Mouse (Mus musculus): ENCODE measurements at regions not wholly inside any gene's neighbourhood (a gene's known extent, or its start where the extent isn't known, plus 50 kb on each side); places are given as distances from the start of the nearest gene placed in this dataset.

- WGBS, result 58% methylated on average over 4 of the region's 4 CpGs
- Histone ChIP-seq H3K36me3 (ENCODE audit: control insufficient read depth, insufficient read depth, low read length) (no peaks in the 10 kb centered on the region), H3K9ac (ENCODE audit: low read length) (no peak overlapping the region), H3K4me3 (ENCODE audit: low read length) (no peak overlapping the region), H3K9me3 (ENCODE audit: control insufficient read depth, low read length) (no peaks in the 10 kb centered on the region), H3K4me1 (replicated peaks; ENCODE audit: control insufficient read depth, insufficient read depth, low read length) (no peaks in the 10 kb centered on the region), H3K27ac (ENCODE audit: low read length) (no peak overlapping the region), H3K4me2 (ENCODE audit: low read depth, low read length) (no peak overlapping the region), H3K27me3 (ENCODE audit: control insufficient read depth, insufficient read depth, low read depth, low read length) (no peaks in the 10 kb centered on the region)
- no peak for ATAC-seq (ENCODE audit: low read depth)
These were observed 150.5 kb upstream of the Wdr11 start for GRCm38 (mm10) chr7:129441085-129441617.

- no peaks in the 10 kb centered on the region for H3K9me3 ChIP-seq (ENCODE audit: control insufficient read depth, low read length)
- no peak overlapping the region for H3K9ac ChIP-seq (ENCODE audit: low read length)
- 5% methylated on average over 3 of the region's 3 CpGs for WGBS
- H3K27me3 ChIP-seq (ENCODE audit: control insufficient read depth, insufficient read depth, low read depth, low read length), result no peaks in the 10 kb centered on the region
- no peaks in the 10 kb centered on the region for H3K4me1 ChIP-seq (replicated peaks; ENCODE audit: control insufficient read depth, insufficient read depth, low read length)
- ATAC-seq (ENCODE audit: low read depth), result no peak
- no peaks in the 10 kb centered on the region for H3K36me3 ChIP-seq (ENCODE audit: control insufficient read depth, insufficient read depth, low read length)
- no peak overlapping the region for H3K4me3 ChIP-seq (ENCODE audit: low read length)
- no peak overlapping the region for H3K4me2 ChIP-seq (ENCODE audit: low read depth, low read length)
- H3K27ac ChIP-seq (ENCODE audit: low read length), result no peak overlapping the region
These were observed 122.2 kb upstream of the Wdr11 start for GRCm38 (mm10) chr7:129469496-129469895.

- no peak for ATAC-seq (ENCODE audit: low read depth)
- Histone ChIP-seq H3K9ac (ENCODE audit: low read length) (no peak overlapping the region), H3K27ac (ENCODE audit: low read length) (no peak overlapping the region), H3K36me3 (ENCODE audit: control insufficient read depth, insufficient read depth, low read length) (no peaks in the 10 kb centered on the region), H3K27me3 (ENCODE audit: control insufficient read depth, insufficient read depth, low read depth, low read length) (no peaks in the 10 kb centered on the region), H3K9me3 (ENCODE audit: control insufficient read depth, low read length) (no peaks in the 10 kb centered on the region), H3K4me1 (replicated peaks; ENCODE audit: control insufficient read depth, insufficient read depth, low read length) (no peaks in the 10 kb centered on the region), H3K4me3 (ENCODE audit: low read length) (no peak overlapping the region), H3K4me2 (ENCODE audit: low read depth, low read length) (no peak overlapping the region)
- WGBS, result 72% methylated on average over 5 of the region's 5 CpGs
These were observed 107.9 kb upstream of the Wdr11 start for GRCm38 (mm10) chr7:129483736-129484135.

GRCm38 (mm10) chr7:129506894-129507293 lies 84.8 kb upstream of the Wdr11 start:
- no peaks in the 10 kb centered on the region for H3K36me3 ChIP-seq (ENCODE audit: control insufficient read depth, insufficient read depth, low read length)
- 29% methylated on average over 2 of the region's 2 CpGs for WGBS
- no peak for ATAC-seq (ENCODE audit: low read depth)
- no peaks in the 10 kb centered on the region for H3K9me3 ChIP-seq (ENCODE audit: control insufficient read depth, low read length)
- no peak overlapping the region for H3K27ac ChIP-seq (ENCODE audit: low read length)
- no peaks in the 10 kb centered on the region for H3K27me3 ChIP-seq (ENCODE audit: control insufficient read depth, insufficient read depth, low read depth, low read length)
- no peak overlapping the region for H3K4me3 ChIP-seq (ENCODE audit: low read length)
- no peaks in the 10 kb centered on the region for H3K4me1 ChIP-seq (replicated peaks; ENCODE audit: control insufficient read depth, insufficient read depth, low read length)
- H3K9ac ChIP-seq (ENCODE audit: low read length), result no peak overlapping the region
- H3K4me2 ChIP-seq (ENCODE audit: low read depth, low read length), result no peak overlapping the region

- Histone ChIP-seq H3K4me3 (ENCODE audit: low read length) (no peak overlapping the region), H3K27me3 (ENCODE audit: control insufficient read depth, insufficient read depth, low read depth, low read length) (no peaks in the 10 kb centered on the region), H3K4me2 (ENCODE audit: low read depth, low read length) (no peak overlapping the region), H3K36me3 (ENCODE audit: control insufficient read depth, insufficient read depth, low read length) (no peaks in the 10 kb centered on the region), H3K9me3 (ENCODE audit: control insufficient read depth, low read length) (no peaks in the 10 kb centered on the region), H3K4me1 (replicated peaks; ENCODE audit: control insufficient read depth, insufficient read depth, low read length) (no peaks in the 10 kb centered on the region), H3K27ac (ENCODE audit: low read length) (no peak overlapping the region), H3K9ac (ENCODE audit: low read length) (no peak overlapping the region)
- WGBS, result 28% methylated on average over 10 of the region's 10 CpGs
- ATAC-seq (ENCODE audit: low read depth), result no peak
These were observed 82.0 kb upstream of the Wdr11 start for GRCm38 (mm10) chr7:129509631-129510132.

GRCm38 (mm10) chr7:129514619-129515018 lies 77.0 kb upstream of the Wdr11 start:
- H3K4me2 ChIP-seq (ENCODE audit: low read depth, low read length), result no peak overlapping the region
- WGBS, result 14% methylated on average over 7 of the region's 7 CpGs
- no peak overlapping the region for H3K27ac ChIP-seq (ENCODE audit: low read length)

GRCm38 (mm10) chr7:129524369-129524915 lies 67.2 kb upstream of the Wdr11 start:
- no peak for ATAC-seq (ENCODE audit: low read depth)
- WGBS, result 82% methylated on average over 1 of the region's 1 CpGs

More at GRCm38 (mm10) chr7:129514619-129515018, 77.0 kb upstream of the Wdr11 start:
- Histone ChIP-seq H3K4me1 (replicated peaks; ENCODE audit: control insufficient read depth, insufficient read depth, low read length) (no peaks in the 10 kb centered on the region), H3K36me3 (ENCODE audit: control insufficient read depth, insufficient read depth, low read length) (no peaks in the 10 kb centered on the region), H3K4me3 (ENCODE audit: low read length) (no peak overlapping the region), H3K27me3 (ENCODE audit: control insufficient read depth, insufficient read depth, low read depth, low read length) (no peaks in the 10 kb centered on the region), H3K9me3 (ENCODE audit: control insufficient read depth, low read length) (no peaks in the 10 kb centered on the region), H3K9ac (ENCODE audit: low read length) (no peak overlapping the region)
- ATAC-seq (ENCODE audit: low read depth), result peak; percentile 49; the same call in 1 of the 2 replicates

GRCm38 (mm10) chr7:129525985-129526384 lies 65.7 kb upstream of the Wdr11 start:
- no peaks in the 10 kb centered on the region for H3K9me3 ChIP-seq (ENCODE audit: control insufficient read depth, low read length)
- no peak overlapping the region for H3K9ac ChIP-seq (ENCODE audit: low read length)
- WGBS, result 36% methylated on average over 3 of the region's 3 CpGs
- H3K27me3 ChIP-seq (ENCODE audit: control insufficient read depth, insufficient read depth, low read depth, low read length), result no peaks in the 10 kb centered on the region
- ATAC-seq (ENCODE audit: low read depth), result peak; percentile 43; the same call in 1 of the 2 replicates
- H3K27ac ChIP-seq (ENCODE audit: low read length), result no peak overlapping the region
- no peak overlapping the region for H3K4me2 ChIP-seq (ENCODE audit: low read depth, low read length)
- no peaks in the 10 kb centered on the region for H3K4me1 ChIP-seq (replicated peaks; ENCODE audit: control insufficient read depth, insufficient read depth, low read length)
- H3K4me3 ChIP-seq (ENCODE audit: low read length), result no peak overlapping the region
- no peaks in the 10 kb centered on the region for H3K36me3 ChIP-seq (ENCODE audit: control insufficient read depth, insufficient read depth, low read length)

More at GRCm38 (mm10) chr7:129524369-129524915, 67.2 kb upstream of the Wdr11 start:
- H3K4me1 ChIP-seq (replicated peaks; ENCODE audit: control insufficient read depth, insufficient read depth, low read length), result no peaks in the 10 kb centered on the region
- no peak overlapping the region for H3K4me3 ChIP-seq (ENCODE audit: low read length)
- no peaks in the 10 kb centered on the region for H3K9me3 ChIP-seq (ENCODE audit: control insufficient read depth, low read length)
- no peak overlapping the region for H3K4me2 ChIP-seq (ENCODE audit: low read depth, low read length)
- no peak overlapping the region for H3K27ac ChIP-seq (ENCODE audit: low read length)
- H3K36me3 ChIP-seq (ENCODE audit: control insufficient read depth, insufficient read depth, low read length), result no peaks in the 10 kb centered on the region
- no peak overlapping the region for H3K9ac ChIP-seq (ENCODE audit: low read length)
- no peaks in the 10 kb centered on the region for H3K27me3 ChIP-seq (ENCODE audit: control insufficient read depth, insufficient read depth, low read depth, low read length)

GRCm38 (mm10) chr7:129528263-129528662 lies 63.4 kb upstream of the Wdr11 start:
- H3K4me3 ChIP-seq (ENCODE audit: low read length), result no peak overlapping the region
- H3K9me3 ChIP-seq (ENCODE audit: control insufficient read depth, low read length), result no peaks in the 10 kb centered on the region
- no peaks in the 10 kb centered on the region for H3K4me1 ChIP-seq (replicated peaks; ENCODE audit: control insufficient read depth, insufficient read depth, low read length)
- H3K4me2 ChIP-seq (ENCODE audit: low read depth, low read length), result no peak overlapping the region
- H3K36me3 ChIP-seq (ENCODE audit: control insufficient read depth, insufficient read depth, low read length), result no peaks in the 10 kb centered on the region
- 50% methylated on average over 6 of the region's 6 CpGs for WGBS
- ATAC-seq (ENCODE audit: low read depth), result no peak
- no peak overlapping the region for H3K27ac ChIP-seq (ENCODE audit: low read length)
- no peaks in the 10 kb centered on the region for H3K27me3 ChIP-seq (ENCODE audit: control insufficient read depth, insufficient read depth, low read depth, low read length)
- H3K9ac ChIP-seq (ENCODE audit: low read length), result no peak overlapping the region

All from lung, embryonic 16.5 days (tissue).